Mouse (Mus musculus) stomach, postnatal 0 days (tissue): ENCODE data around the gene Cda.

Source experiments
- CTCF ChIP-seq: IDR thresholded peaks from 2 replicates; pipeline ENCODE4 v1.5.1; 2016; ENCODE audit warnings: antibody characterized with exemption, low read depth, mild to moderate bottlenecking, moderate library complexity
- EP300 ChIP-seq: optimal IDR thresholded peaks from 2 replicates; pipeline ENCODE3; 2016; ENCODE audit warnings: antibody characterized with exemption

DNA sequence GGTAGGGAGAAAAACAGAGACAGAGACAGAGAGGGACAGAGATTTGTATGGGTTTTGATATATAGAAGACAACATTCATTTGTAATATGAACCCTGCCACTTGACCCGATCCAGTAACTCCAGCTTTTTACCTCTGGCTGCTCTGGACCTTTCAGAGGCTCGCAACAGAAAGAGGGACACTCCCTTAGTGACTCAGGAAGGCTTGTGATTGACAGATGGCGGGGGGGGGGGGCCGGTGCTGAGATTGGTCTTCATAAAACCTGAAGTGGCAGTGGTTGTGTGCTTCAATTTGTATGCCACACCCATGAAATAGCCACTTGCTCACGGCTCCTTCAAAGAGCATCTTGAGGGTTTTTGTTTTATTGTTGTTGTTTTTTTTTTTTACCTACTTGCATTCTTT is 4.3 kb downstream of the Cda start:
- TF ChIP-seq CTCF, result no peak
- no peak for TF ChIP-seq EP300
